Mouse (Mus musculus) liver, embryonic 14.5 days (tissue): ENCODE measurements around the gene Gusb. TPM values are rescaled to one million over a fixed set of nuclear protein-coding genes. Genes with fewer than 3 reads are reported as not detected.

Experiments used
- ATAC-seq: fragments of 200-750 bp; cut with Nextera tagmentation; 2 replicates; pipeline ENCODE4 v1.8.0; 2017; ENCODE audit warnings: moderate number of reproducible peaks, mild to moderate bottlenecking, moderate library complexity; ENCODE audit not compliant: insufficient read depth
- DNase-seq, 3 experiments: peaks; one replicate each; pipeline ENCODE4 v3.0.0-alpha.2; 2012 to 2013; ENCODE audit warnings: low read depth in 3 of 3, low spot score in 3 of 3
- H3K27ac ChIP-seq: fragments of 300-500 bp; sonication (generic); 2 replicates; pipeline ENCODE4 v1.5.1; 2014; ENCODE audit warnings: moderate library complexity, mild to moderate bottlenecking, control low read depth, inconsistent platforms
- H3K27me3 ChIP-seq: fragments of 300-500 bp; sonication (generic); 2 replicates; pipeline ENCODE4 v1.6.1; 2014; ENCODE audit warnings: mild to moderate bottlenecking, low read length, moderate library complexity; ENCODE audit not compliant: control insufficient read depth, insufficient read depth
- H3K36me3 ChIP-seq: fragments of 300-500 bp; sonication (generic); replicated peaks from 2 replicates; pipeline ENCODE4 v1.6.1; 2014; ENCODE audit warnings: low read depth; ENCODE audit not compliant: control insufficient read depth, insufficient read depth
- H3K4me1 ChIP-seq, 2 experiments: fragments of 200-500 bp in 1 of 2; fragments of 300-500 bp in 1 of 2; sonication (generic) in 1 of 2; replicated peaks; 2 replicates each; pipeline ENCODE4 v1.6.1; 2012 to 2014; ENCODE audit warnings: antibody characterized with exemption in 1 of 2, inconsistent platforms in 1 of 2, low read length in 1 of 2; ENCODE audit not compliant: control insufficient read depth in 2 of 2, insufficient read depth in 2 of 2
- H3K4me2 ChIP-seq: fragments of 300-500 bp; sonication (generic); 2 replicates; pipeline ENCODE4 v1.6.1; 2014; ENCODE audit warnings: low read depth, mild to moderate bottlenecking, control low read depth, moderate library complexity
- H3K4me3 ChIP-seq, 2 experiments: fragments of 200-500 bp in 1 of 2; fragments of 300-500 bp in 1 of 2; sonication (generic) in 1 of 2; 2 replicates each; pipeline ENCODE4 v1.5.1; 2012 to 2014; ENCODE audit warnings: low read depth in 2 of 2, low read length in 2 of 2, mild to moderate bottlenecking in 2 of 2, control low read depth in 1 of 2, inconsistent platforms in 1 of 2, moderate library complexity in 1 of 2; ENCODE audit not compliant: insufficient read depth in 1 of 2
- H3K9ac ChIP-seq: fragments of 300-500 bp; sonication (generic); replicated peaks from 2 replicates; pipeline ENCODE4 v1.6.1; 2014; ENCODE audit warnings: mild to moderate bottlenecking, control low read depth, moderate library complexity
- H3K9me3 ChIP-seq: fragments of 300-500 bp; sonication (generic); 2 replicates; pipeline ENCODE4 v1.6.1; 2016; ENCODE audit warnings: low read length, mixed read lengths; ENCODE audit not compliant: control insufficient read depth
- CTCF ChIP-seq: IDR thresholded peaks from 2 replicates; pipeline ENCODE4 v1.5.1; 2016; ENCODE audit warnings: antibody characterized with exemption, low read depth, control low read depth
- EP300 ChIP-seq: IDR thresholded peaks from 2 replicates; pipeline ENCODE4 v1.6.1; 2016; ENCODE audit warnings: antibody characterized with exemption, low read depth
- WGBS: fragments of 180-500 bp; shearing (Covaris S2); extraction: QIAGEN DNeasy Blood & Tissue Kit; methylation state at CpG from one replicate; pipeline ENCODE4 v1.1.7; 2014; ENCODE audit not compliant: insufficient replicate concordance; 5-methylcytosine and 5-hydroxymethylcytosine counted together
- polyA plus RNA-seq, 2 experiments: library from polyadenylated mRNA; depleted of rRNA in 1 of 2; stranded (reverse) in 1 of 2; unstranded in 1 of 2; fragments of >200 nt; fragmentation: Nextera tagmentation in 1 of 2; extraction: Ambion mirVana in 1 of 2; gene quantifications; 2 replicates each; pipeline versions ENCODE4 v1.2.1 to v1.2.3; 2012 to 2014

Gene Gusb
- polyA plus RNA-seq, 2 experiments, result 18.7 to 37.9 TPM

DNA sequence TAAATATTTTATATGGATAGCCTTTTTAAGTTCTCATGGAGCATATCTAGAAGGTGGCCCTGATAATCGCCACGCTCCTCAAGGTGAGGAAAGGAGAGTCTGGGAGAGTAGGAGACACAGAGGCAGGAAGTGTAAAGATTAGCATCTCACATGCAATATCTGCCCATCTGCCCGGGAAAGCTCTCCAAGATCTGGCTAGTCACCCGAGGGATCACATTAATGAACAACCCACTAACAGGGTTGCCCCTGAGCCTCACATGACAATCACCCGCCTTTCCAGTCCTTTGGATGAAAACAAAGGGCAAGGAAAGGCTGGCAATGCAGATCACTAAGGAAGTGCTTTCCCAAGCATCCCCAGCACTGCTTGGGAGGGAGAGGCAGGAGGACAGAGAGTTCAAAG lies 24.3 kb upstream of the Gusb start:
- H3K4me2 ChIP-seq, result no peak overlapping the region
- H3K4me1 ChIP-seq, result peaks cover 0 to 16% of the 10 kb centered on the region in 2 experiments
- WGBS, result 48% methylated on average over 5 of the region's 5 CpGs
- ATAC-seq (no peak), DNase-seq (no peak)
- H3K36me3 ChIP-seq, result no peaks in the 10 kb centered on the region
- H3K27ac ChIP-seq, result no peak overlapping the region
- H3K9ac ChIP-seq, result no peak overlapping the region
- H3K4me3 ChIP-seq, result no peak overlapping the region
- no peaks in the 10 kb centered on the region for H3K27me3 ChIP-seq
- TF ChIP-seq CTCF, result no peak
- TF ChIP-seq EP300, result no peak
- no peaks in the 10 kb centered on the region for H3K9me3 ChIP-seq

DNA sequence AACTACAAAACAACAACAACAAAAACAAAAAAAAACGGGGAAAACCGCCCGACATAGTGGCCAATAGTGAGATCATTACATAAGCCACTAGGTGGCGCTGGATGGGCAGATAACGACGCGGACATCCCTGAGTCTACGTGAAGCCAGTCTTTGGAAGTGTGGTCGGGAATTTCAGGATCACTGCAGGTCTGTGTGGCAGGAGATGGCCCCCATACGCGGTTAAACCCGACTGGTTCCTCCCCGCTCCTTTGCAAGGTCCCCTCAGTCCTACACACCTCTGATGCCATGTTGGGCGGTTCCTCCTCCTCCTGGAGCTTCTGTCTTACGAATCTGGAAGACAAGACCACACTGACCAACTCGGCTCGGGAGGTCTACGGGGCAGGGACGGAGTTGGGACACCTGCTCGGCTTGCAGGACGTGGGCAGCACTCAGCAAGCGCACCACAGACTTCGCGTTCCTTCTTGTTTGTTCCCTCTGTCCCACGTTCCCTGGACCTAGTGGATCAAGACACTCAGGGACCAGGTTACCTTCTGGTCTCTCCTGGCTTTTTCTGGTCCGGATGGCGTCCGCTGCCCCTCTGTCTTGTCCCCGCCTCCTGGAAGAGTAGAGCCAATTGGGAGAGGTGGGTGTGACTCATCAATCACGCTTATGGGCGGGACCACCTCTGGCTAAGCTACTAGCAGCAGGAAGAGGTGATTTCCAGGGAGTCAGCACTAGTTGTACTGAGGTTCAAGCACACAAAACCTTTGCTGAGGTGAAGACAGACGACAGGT lies 21.1 kb upstream of the Gusb start:
- no peaks in the 10 kb centered on the region for H3K36me3 ChIP-seq
- ATAC-seq, result peak; percentile 88
- WGBS, result under 1% methylated on average over 32 of the region's 32 CpGs

DNA sequence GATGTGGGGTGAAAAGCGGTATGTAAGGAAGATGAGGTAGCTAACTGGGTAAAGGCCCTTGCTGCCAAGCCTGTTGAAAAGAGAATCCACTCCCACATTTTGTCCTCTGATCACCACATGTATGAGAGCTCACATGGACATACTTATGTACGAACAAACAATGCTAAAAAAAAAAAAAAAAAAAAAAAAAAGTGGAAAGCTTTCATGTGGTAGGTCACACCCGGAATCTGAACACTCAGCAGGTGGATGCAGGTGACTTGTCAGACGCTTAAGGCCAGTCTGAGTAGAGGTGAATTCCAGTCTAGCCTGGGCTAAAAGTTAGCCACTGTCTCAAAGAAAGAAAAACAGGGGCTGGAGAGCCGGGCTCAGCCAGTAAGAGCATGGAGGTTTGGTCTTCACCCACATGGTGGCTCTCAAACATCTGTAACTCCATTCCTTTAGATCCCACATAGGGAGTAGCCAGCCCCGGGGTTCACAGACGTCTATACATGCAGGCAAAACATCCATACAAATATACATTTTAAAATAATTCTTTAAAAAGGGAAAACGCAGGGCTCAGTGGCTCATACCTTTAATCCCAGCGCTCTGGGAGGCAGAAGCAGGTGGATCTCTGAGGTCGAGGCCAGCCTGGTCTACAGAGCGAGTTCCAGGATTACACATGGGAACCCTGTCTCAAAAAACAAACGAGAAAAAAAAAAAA lies 20.4 kb upstream of the Gusb start:
- peak overlapping the region; percentile 28; the same call in 1 of the 2 replicates for H3K9ac ChIP-seq
- no peaks in the 10 kb centered on the region for H3K9me3 ChIP-seq
- WGBS, result 36% methylated on average over 12 of the region's 12 CpGs
- H3K4me1 ChIP-seq, result peaks cover 0 to 7% of the 10 kb centered on the region in 2 experiments; a peak in 2 of 4 replicates
- H3K4me3 ChIP-seq, result peak overlapping the region; percentile 18 to 54; a peak in 3 of 4 replicates
- H3K36me3 ChIP-seq, result no peaks in the 10 kb centered on the region
- H3K27me3 ChIP-seq, result no peaks in the 10 kb centered on the region
- H3K4me2 ChIP-seq, result peak overlapping the region; percentile 71
- ATAC-seq (no peak), DNase-seq (no peak)
- no peak overlapping the region for H3K27ac ChIP-seq
- TF ChIP-seq CTCF (no peak), EP300 (no peak)

More for the DNA sequence above, 21.1 kb upstream of the Gusb start:
- Histone ChIP-seq H3K27me3 (no peaks in the 10 kb centered on the region), H3K4me1 (peaks cover 0 to 9% of the 10 kb centered on the region in 2 experiments), H3K4me2 (peak overlapping the region; percentile 71), H3K27ac (peak overlapping the region; percentile 71), H3K4me3 (peak overlapping the region; percentile 54 to 71), H3K9ac (peak overlapping the region; percentile 49), H3K9me3 (no peaks in the 10 kb centered on the region)
- TF ChIP-seq EP300, result no peak
- TF ChIP-seq CTCF, result peak; percentile 94
- peak; percentile 79 to 89 (median 82) for DNase-seq

- Histone ChIP-seq H3K9ac (no peak overlapping the region), H3K27me3 (no peaks in the 10 kb centered on the region), H3K4me2 (peak overlapping the region; percentile 71), H3K36me3 (no peaks in the 10 kb centered on the region), H3K4me3 (peak overlapping the region in 1 of 2 experiments; percentile 20; a peak in 1 of 4 replicates), H3K27ac (no peak overlapping the region; the same call in 1 of the 2 replicates), H3K9me3 (no peaks in the 10 kb centered on the region), H3K4me1 (peaks cover 0 to 7% of the 10 kb centered on the region in 2 experiments; a peak in 2 of 4 replicates)
- no peak for ATAC-seq
- no peak for DNase-seq
- 74% methylated on average over 7 of the region's 7 CpGs for WGBS
- TF ChIP-seq CTCF (no peak), EP300 (no peak)
These were observed 19.5 kb upstream of the Gusb start for GRCm38 (mm10) chr5:130022366-130022765.
